Mouse (Mus musculus) layer of hippocampus, adult 18-20 months (tissue): Measurements from ENCODE around the gene Tmem63a. TPM values are rescaled to one million over a fixed set of nuclear protein-coding genes. Genes with fewer than 3 reads are reported as not detected.
A peak's percentile ranks its signal among the peaks of the same experiment; 100 is the strongest.
"Not testable (repeated sequence)": the region's sequence is repeated elsewhere in the genome, so short reads cannot be mapped to it uniquely, and the experiment has no call there.

Experiments used
- DNase-seq, 2 experiments: peaks; one replicate each; pipeline ENCODE4 v3.0.0; 2022; ENCODE audit warnings: low spot score in 2 of 2
- long read RNA-seq: library from polyadenylated mRNA; stranded (forward); transcript quantifications from one replicate; pipeline ENCODE4 v2.0.0, GENCODE M21; 2021
- total RNA-seq, 2 experiments: library from RNA; stranded (reverse); gene quantifications; 2 replicates each; pipeline ENCODE4 v1.2.3; 2021

The Tmem63a gene
- total RNA-seq = 10 to 100 TPM; 27.0 to 28.3 TPM
- long read RNA-seq, partial matches to known transcripts = 6 of 25 reads
- long read RNA-seq, other reads (novel, unspliced or antisense) = 16 of 25 reads

- peak in 1 of 2 experiments; percentile 28 for DNase-seq
Measured at GRCm38 (mm10) chr1:180942166-180943031, at the start of gene Tmem63a. TSS of gene Tmem63a (plus strand) at chr1:180942344.

DNA sequence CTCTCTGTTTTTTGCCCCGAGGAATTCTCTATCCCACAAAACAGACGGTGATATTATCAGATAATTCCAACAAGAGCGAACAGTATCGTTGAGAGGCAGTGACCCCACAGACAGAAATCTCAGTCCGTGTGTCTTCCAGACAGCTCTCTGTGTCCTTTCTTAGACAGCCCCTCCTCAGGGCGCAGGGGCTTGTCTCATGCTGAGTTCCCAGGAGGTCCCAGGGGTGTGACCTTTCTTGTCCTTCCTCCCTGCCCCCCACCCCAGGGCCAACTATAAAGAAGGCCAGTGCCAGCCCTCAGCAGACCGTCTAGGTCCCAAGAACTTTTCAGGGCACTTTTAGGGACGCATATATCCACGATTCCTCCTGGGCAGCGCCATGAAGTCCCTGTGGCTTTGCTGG lies 49.3 kb upstream of the Tmem63a start, which contains the start of gene Lefty2:
Gene Lefty2 (plus strand): TSS at position 301 of the 400 bp plus-strand sequence.
- no peak for DNase-seq

DNA sequence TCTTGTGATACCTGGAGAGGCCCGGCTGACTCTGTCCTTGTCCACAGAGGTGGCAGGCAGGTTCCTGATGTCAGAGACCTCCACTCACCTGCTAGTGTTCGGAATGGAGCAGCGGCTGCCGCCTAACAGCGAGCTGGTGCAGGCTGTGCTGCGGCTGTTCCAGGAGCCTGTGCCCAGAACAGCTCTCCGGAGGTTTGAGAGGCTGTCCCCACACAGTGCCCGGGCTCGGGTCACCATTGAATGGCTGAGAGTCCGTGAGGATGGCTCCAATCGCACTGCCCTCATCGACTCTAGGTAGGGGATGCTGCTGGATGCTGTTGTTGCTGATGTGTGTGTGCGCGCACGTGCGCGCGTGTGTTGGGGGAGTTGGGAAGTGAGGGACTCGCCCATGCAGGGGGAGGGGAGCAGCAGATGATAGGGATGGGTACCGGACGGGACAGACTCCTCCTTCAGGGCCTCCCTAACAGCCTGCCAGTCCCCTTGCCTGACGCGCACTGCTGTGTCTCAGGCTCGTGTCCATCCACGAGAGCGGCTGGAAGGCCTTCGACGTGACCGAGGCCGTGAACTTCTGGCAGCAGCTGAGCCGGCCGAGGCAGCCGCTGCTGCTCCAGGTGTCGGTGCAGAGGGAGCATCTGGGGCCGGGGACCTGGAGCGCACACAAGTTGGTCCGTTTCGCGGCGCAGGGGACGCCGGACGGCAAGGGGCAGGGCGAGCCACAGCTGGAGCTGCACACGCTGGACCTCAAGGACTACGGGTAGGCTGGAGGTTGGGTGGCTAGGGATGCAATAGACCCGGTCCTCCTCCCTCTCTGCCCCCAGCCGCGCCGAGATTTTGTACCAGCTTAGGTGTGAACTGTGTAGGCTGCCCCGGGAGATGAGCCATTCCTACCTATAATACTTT lies 47.8 kb upstream of the Tmem63a start:
- not testable (repeated sequence) for DNase-seq

- peak in 1 of 2 experiments; percentile 42 for DNase-seq
Measured at GRCm38 (mm10) chr1:180901107-180901506, 41.0 kb upstream of the Tmem63a start.

DNA sequence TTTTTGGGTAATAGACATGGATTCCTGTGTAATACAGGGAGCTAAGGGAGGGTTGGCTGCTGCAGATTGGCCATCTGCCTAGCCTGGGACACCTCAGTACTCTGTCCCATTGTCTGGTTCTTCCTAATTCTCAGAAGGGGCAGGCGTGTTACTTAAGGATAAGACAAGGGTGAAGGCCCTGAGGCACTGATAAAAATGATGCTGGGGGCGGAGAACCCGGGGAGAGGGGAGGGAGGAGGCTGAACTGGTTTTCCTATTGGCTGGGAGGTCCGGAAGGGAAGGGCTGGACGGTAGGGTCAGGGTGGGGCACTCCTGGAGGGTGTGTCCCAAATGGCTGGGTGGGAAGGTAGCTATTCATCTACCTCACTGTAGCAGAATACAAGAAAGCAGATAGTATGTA lies 39.2 kb upstream of the Tmem63a start:
- DNase-seq = no peak

- DNase-seq = no peak
Measured at GRCm38 (mm10) chr1:180903666-180904038, 38.5 kb upstream of the Tmem63a start.

GRCm38 (mm10) chr1:180904039-180904814 lies 37.9 kb upstream of the Tmem63a start, which contains the start of gene Pycr2:
TSS of gene Pycr2 (plus strand) at chr1:180904293.
- peak; percentile 92 to 96 for DNase-seq

- no peak for DNase-seq
Measured at GRCm38 (mm10) chr1:180904815-180905080, 37.4 kb upstream of the Tmem63a start.

GRCm38 (mm10) chr1:180905307-180905706 lies 36.8 kb upstream of the Tmem63a start:
- no peak for DNase-seq

- DNase-seq = no peak
Measured at GRCm38 (mm10) chr1:180905876-180906275, 36.3 kb upstream of the Tmem63a start.

DNA sequence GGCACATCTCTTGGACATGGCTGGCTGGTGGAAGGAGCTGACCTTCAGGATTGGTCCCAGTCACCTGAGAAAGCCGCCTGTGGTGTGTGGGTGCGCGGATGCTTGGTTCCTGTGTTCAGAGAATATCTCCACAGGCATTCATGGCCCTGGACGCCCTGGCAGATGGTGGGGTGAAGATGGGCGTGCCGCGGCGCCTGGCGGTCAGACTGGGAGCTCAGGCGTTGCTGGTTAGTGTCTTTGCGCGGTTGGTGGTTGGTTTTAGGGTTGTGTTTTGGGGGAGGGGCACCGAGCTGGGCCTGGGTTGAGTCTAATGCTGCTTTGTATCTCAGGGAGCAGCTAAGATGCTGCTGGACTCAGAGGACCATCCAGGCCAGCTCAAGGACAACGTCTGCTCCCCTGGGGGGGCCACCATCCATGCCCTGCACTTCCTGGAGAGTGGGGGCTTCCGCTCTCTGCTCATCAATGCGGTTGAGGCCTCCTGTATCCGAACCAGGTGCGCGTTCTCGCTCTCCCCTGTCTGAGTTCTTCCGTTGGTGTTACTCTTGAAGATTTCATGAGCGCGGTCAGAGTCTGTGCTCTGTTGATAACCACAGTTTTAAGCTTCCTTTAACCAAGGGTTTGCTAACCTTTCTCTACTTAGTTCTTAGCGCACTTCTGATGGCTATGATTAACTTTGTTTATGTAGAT lies 35.5 kb upstream of the Tmem63a start:
- no peak for DNase-seq

DNA sequence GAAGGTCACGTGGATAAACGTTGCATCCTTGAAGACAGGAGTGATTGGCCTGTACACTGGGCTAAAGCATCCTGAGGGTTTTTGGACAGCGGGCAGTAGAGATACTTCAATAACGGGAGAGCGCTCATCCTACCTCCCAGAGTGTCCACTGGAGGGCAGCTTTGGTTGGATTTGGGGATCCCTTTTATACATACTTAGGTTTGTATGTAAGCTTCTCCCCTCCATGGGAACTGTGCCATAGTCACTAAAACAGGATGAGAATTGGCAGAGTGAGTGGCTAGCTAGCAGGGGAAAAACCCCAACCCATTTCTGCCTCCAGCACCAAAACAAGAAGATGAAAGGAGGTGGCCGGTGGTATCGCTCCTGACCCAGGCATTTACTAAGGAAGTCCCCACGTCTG lies 31.0 kb upstream of the Tmem63a start:
- no peak for DNase-seq

GRCm38 (mm10) chr1:180911653-180912287 lies 30.4 kb upstream of the Tmem63a start:
- no peak for DNase-seq

DNA sequence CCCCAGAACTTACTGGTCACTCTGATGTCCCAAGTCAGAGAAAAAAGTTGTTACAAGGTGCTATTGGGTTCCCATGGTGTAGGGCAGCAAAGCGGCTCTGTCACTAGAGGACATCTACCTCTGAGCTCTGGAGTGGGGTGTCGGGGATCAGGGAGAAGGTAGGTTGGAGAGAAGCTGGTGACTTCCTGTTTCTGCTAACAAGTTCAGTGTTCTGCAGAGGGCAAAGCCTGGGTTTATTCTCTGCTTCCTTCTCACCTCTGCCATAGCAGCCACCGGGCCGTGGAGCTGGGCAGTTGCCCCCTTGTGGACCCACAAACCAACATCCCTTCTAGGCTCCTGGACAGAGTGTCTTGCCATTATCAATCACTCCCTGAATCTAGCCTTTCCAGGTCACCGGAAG lies 29.4 kb upstream of the Tmem63a start:
- no peak for DNase-seq

DNA sequence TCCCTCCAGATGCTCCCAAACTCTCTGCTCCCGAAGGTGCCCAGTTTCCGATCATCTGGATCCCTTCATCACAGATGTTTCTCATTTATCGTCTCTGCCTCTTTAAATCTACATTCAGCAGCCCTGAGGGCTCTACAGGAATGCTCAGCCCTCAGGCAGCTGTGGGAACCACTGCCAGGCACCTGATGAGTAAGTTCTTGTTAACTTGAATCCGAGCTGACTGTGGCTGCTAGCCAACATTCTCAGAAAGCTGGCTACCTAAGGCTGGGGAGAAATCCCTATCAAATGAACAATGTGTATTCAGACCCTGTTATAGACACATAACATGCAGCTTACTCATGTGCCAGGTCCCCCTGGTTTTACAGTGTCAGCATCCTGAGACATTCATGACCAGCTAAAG lies 28.3 kb upstream of the Tmem63a start:
- DNase-seq = no peak

GRCm38 (mm10) chr1:180916425-180916824 lies 25.7 kb upstream of the Tmem63a start:
- no peak for DNase-seq

- no peak for DNase-seq
Measured at GRCm38 (mm10) chr1:180917053-180917452, 25.1 kb upstream of the Tmem63a start.

- no peak for DNase-seq
Measured at GRCm38 (mm10) chr1:180919686-180920085, 22.5 kb upstream of the Tmem63a start.

DNA sequence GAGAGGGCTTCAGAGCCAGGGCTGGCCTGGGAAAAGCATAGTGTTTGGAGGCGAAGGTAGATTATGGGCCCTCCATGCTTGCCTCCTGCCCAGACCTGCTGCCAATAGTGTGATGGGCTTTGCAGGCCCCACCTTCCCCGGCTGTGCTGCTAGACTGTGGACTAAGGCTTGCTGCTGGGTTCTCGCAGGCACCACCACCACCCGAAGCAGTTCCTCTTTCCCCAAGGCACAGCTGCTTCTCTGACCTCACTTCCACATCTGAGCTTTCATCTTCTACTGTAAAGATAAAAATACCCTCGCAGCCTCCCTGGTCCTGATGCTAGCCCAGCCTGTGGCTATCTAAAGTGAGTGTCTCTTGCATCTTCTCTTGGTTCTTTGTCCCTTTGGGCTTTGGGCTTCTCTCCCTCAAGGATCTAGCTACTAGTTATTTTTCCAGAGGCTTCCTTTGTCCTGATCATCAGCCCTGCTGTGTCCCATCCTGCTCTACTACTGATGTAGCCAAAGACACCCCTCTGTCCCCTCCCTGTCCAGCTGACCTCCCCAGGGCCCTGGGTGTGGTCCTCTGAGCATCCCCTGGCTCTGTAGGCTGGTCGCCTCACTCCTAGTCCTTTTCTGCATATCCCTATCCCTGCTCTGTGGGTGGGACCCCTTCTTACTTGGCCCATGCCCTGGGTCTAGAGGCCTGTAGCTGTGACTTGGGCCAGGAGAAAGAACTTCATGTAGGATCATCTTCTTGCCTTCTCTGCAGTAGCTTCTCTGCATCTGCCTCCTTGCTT lies 19.7 kb upstream of the Tmem63a start:
- DNase-seq = no peak
